Mouse (Mus musculus): ENCODE data around the gene Col28a1. TPM values are rescaled to one million over a fixed set of nuclear protein-coding genes. Genes with fewer than 3 reads are reported as not detected.

The Col28a1 gene
- total RNA-seq, 2 experiments from 2014 or later, result 0.20 to 0.70 TPM

- no peak for TF ChIP-seq CTCF (IDR thresholded peaks at IDR 0.05)
Measured at GRCm38 (mm10) chr6:8095856-8096255, 96.6 kb downstream of the Col28a1 start.

GRCm38 (mm10) chr6:8094160-8094953 lies 98.1 kb downstream of the Col28a1 start:
- intact Hi-C loops (cut with DNase I), result no loop called here

More at GRCm38 (mm10) chr6:8095856-8096255, 96.6 kb downstream of the Col28a1 start:
- intact Hi-C loops (cut with DNase I), result no loop called here
- no peak overlapping the region for H3K4me3 ChIP-seq
- no peak overlapping the region; the same call in 1 of the 2 replicates for H3K27ac ChIP-seq
- no peak for DNase-seq

GRCm38 (mm10) chr6:8093556-8093955 lies 98.9 kb downstream of the Col28a1 start:
- intact Hi-C loops (cut with DNase I), result no loop called here
- Histone ChIP-seq H3K4me3 (no peak overlapping the region), H3K27ac (no peak overlapping the region)
- DNase-seq, result no peak
- no peak for TF ChIP-seq CTCF (IDR thresholded peaks at IDR 0.05)

More at GRCm38 (mm10) chr6:8094160-8094953, 98.1 kb downstream of the Col28a1 start:
- TF ChIP-seq CTCF (IDR thresholded peaks at IDR 0.05), result no peak
- no peak overlapping the region for H3K4me3 ChIP-seq
- no peak for DNase-seq
- H3K27ac ChIP-seq, result peak overlapping the region; percentile 25; the same call in 1 of the 2 replicates

GRCm38 (mm10) chr6:8086847-8087246 lies 105.6 kb downstream of the Col28a1 start:
- peak; percentile 28 for DNase-seq
- intact Hi-C loops (cut with DNase I), result loop anchor here (1.0 kb wide), 1 partner anchor 354 kb away; no protein-coding TSS in a partner anchor
- Histone ChIP-seq H3K27ac (no peak overlapping the region), H3K4me3 (no peak overlapping the region)
- peak; percentile 74 for TF ChIP-seq CTCF (IDR thresholded peaks at IDR 0.05)

GRCm38 (mm10) chr6:8084806-8085205 lies 107.6 kb downstream of the Col28a1 start:
- intact Hi-C loops (cut with DNase I), result no loop called here
- no peak for TF ChIP-seq CTCF (IDR thresholded peaks at IDR 0.05)
- no peak overlapping the region for H3K4me3 ChIP-seq
- no peak overlapping the region for H3K27ac ChIP-seq
- DNase-seq, result no peak

- H3K27ac ChIP-seq, result no peak overlapping the region
- no peak for DNase-seq
- intact Hi-C loops (cut with DNase I), result no loop called here
- TF ChIP-seq CTCF (IDR thresholded peaks at IDR 0.05), result no peak
- H3K4me3 ChIP-seq, result no peak overlapping the region
Measured at GRCm38 (mm10) chr6:8083196-8083595, 109.2 kb downstream of the Col28a1 start.

- DNase-seq, result no peak
- no peak overlapping the region for H3K27ac ChIP-seq
- no peak overlapping the region for H3K4me3 ChIP-seq
- intact Hi-C loops (cut with DNase I), result no loop called here
- TF ChIP-seq CTCF (IDR thresholded peaks at IDR 0.05), result no peak
Measured at GRCm38 (mm10) chr6:8077572-8078146, 114.8 kb downstream of the Col28a1 start.

- no peak overlapping the region for H3K4me3 ChIP-seq
- TF ChIP-seq CTCF (IDR thresholded peaks at IDR 0.05), result no peak
- H3K27ac ChIP-seq, result no peak overlapping the region
- intact Hi-C loops (cut with DNase I), result no loop called here
- DNase-seq, result no peak
Measured at GRCm38 (mm10) chr6:8074914-8075313, 117.5 kb downstream of the Col28a1 start.

GRCm38 (mm10) chr6:8068979-8069378 lies 123.4 kb downstream of the Col28a1 start:
- Histone ChIP-seq H3K27ac (no peak overlapping the region), H3K4me3 (no peak overlapping the region)
- no peak for DNase-seq
- intact Hi-C loops (cut with DNase I), result loop anchor here (10.0 kb wide), 1 partner anchor 666 kb away; no protein-coding TSS in a partner anchor
- no peak for TF ChIP-seq CTCF (IDR thresholded peaks at IDR 0.05)

GRCm38 (mm10) chr6:8068394-8068793 lies 124.0 kb downstream of the Col28a1 start:
- H3K27ac ChIP-seq, result no peak overlapping the region
- H3K4me3 ChIP-seq, result no peak overlapping the region
- no peak for DNase-seq
- no peak for TF ChIP-seq CTCF (IDR thresholded peaks at IDR 0.05)
- intact Hi-C loops (cut with DNase I), result loop anchor here (10.0 kb wide), 1 partner anchor 666 kb away; no protein-coding TSS in a partner anchor

GRCm38 (mm10) chr6:8067124-8067523 lies 125.3 kb downstream of the Col28a1 start:
- intact Hi-C loops (cut with DNase I), result loop anchor here (2.0 to 10.0 kb wide), 2 partner anchors 120 to 668 kb away; no protein-coding TSS in a partner anchor
- Histone ChIP-seq H3K4me3 (no peak overlapping the region), H3K27ac (no peak overlapping the region)
- no peak for TF ChIP-seq CTCF (IDR thresholded peaks at IDR 0.05)
- DNase-seq, result no peak

- intact Hi-C loops (cut with DNase I), result loop anchor here (2.0 to 10.0 kb wide), 2 partner anchors 121 to 669 kb away; no protein-coding TSS in a partner anchor
- Histone ChIP-seq H3K27ac (no peak overlapping the region), H3K4me3 (no peak overlapping the region)
- peak; percentile 67 for TF ChIP-seq CTCF (IDR thresholded peaks at IDR 0.05)
- DNase-seq, result peak; percentile 27
Measured at GRCm38 (mm10) chr6:8066208-8066607, 126.2 kb downstream of the Col28a1 start.

GRCm38 (mm10) chr6:8059199-8059598 lies 133.2 kb downstream of the Col28a1 start:
- Histone ChIP-seq H3K4me3 (no peak overlapping the region), H3K27ac (no peak overlapping the region)
- no peak for TF ChIP-seq CTCF (IDR thresholded peaks at IDR 0.05)
- DNase-seq, result no peak
- intact Hi-C loops (cut with DNase I), result no loop called here
